Mouse (Mus musculus): ENCODE data around the gene Fhdc1.

The Fhdc1 gene

DNA sequence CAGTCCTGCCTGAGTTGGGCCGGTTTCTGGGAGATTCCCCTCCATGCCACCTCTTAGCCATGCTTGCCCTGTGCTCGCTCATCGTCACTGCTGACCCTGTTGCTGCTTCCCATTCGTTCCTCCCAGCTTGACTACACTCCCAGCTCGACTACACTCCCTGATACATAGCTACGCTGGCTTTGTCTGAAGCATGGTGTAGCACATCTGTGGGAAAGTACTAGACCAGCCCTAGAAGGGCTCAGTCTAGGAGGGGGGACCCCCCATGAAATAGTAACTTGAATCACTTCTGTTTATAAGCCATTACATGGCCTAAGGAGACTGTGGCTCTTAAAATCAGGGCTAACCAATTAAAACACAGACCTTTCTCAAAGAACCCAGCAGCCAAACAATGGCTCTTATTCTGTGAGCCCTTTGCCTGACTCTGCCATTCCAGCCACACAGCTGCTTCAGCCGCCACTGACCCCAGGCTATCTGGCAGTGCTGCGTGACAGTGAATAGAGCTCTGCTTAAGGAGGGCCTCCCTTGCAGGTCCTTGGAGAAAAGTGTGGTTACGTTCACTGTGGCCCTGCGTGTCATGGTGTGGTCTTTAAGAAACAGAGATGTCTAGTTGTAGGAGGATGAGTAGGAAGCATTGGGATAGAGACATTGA is 47.3 kb downstream of the Fhdc1 start:
- DNase-seq (ENCODE audit: low spot score in 2 of 2) = no peak

- no peak for DNase-seq (ENCODE audit: low spot score in 2 of 2)
Measured at GRCm38 (mm10) chr3:84431257-84431656, 49.0 kb downstream of the Fhdc1 start.

DNA sequence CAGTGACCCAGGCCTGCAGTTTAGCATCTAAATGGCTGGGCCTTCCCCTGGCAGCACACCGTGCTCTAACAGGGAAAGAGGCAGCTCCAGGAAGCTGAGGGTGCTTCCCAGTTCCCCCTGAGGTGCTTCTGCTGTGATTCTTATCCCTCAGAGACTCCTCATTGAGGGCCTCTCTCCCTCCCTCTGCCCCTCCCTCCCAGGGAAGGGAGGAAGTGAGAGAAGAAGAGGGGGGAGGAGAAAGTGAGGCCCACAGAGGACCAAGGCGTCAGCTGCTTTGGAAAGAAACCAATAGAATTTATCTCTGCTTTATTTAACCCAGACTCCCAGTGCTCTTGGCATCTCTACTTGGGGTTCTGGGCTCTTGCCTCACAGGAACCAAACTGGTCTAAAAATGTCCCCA is 50.1 kb downstream of the Fhdc1 start:
- DNase-seq (ENCODE audit: low spot score in 2 of 2) = no peak

GRCm38 (mm10) chr3:84428994-84429725 is 51.1 kb downstream of the Fhdc1 start:
- DNase-seq (ENCODE audit: low spot score in 2 of 2) = no peak

DNA sequence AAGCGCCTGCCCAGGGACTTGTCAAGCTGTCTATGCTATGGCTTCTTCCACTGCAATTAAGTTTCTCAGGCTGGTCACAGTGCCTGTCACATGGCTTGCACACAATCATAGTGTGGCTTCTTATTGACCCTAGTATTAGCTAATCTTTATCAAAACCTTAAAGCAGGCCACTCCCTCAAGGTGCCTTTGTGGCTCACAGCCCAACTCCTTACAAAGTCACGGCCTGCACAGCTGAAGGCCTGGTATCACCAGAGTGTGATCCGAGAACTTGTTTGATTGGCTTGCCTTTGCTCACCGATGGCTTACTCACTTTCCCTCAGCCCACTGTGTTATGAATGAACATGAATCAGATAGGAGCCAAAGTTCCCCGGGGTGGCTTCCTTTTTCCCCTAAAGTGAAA is 52.5 kb downstream of the Fhdc1 start:
- DNase-seq (ENCODE audit: low spot score in 2 of 2) = no peak

- no peak for DNase-seq (ENCODE audit: low spot score in 2 of 2)
Measured at GRCm38 (mm10) chr3:84422340-84422739, 57.9 kb downstream of the Fhdc1 start.

GRCm38 (mm10) chr3:84413868-84414267 is 66.4 kb downstream of the Fhdc1 start:
- DNase-seq (ENCODE audit: low spot score in 2 of 2) = no peak

GRCm38 (mm10) chr3:84412920-84413319 is 67.3 kb downstream of the Fhdc1 start:
- no peak for DNase-seq (ENCODE audit: low spot score in 2 of 2)

- DNase-seq (ENCODE audit: low spot score in 2 of 2) = no peak
Measured at GRCm38 (mm10) chr3:84409474-84409862, 70.8 kb downstream of the Fhdc1 start.

DNA sequence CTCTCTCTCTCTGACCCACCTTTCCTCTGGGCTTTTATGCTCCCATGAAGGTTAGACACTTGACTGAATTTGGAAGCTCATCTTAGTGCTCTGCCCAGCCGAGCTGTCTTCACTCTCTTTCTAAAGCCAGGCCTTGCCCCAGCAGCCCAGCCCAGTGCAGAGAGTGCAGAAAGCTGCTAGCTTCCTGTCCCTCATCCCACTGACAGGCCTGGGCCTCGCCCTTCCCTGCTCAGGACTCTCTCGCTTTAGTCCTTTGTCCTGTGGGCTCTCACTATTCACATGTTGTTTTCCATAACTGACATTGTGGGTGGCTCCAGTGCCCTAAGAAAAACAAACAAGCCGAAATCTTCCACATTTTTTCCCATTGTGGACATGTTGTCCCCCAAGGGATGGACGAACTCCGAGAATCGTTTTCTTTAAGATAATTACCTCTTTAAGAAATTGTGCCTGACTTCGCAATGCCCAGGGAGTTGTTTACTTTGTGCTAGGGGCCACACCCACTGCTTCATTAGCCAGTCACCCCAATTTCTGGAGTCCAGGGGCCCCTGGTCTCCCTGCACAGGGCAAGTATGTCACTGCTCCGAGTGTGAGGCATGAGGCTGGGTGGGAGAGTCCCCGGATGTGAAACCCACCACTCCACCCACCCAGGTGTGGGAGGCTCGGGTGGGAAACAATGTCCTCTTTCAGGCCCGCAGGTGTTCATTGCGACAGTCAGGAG is 71.3 kb downstream of the Fhdc1 start:
- DNase-seq (ENCODE audit: low spot score in 2 of 2) = no peak

DNA sequence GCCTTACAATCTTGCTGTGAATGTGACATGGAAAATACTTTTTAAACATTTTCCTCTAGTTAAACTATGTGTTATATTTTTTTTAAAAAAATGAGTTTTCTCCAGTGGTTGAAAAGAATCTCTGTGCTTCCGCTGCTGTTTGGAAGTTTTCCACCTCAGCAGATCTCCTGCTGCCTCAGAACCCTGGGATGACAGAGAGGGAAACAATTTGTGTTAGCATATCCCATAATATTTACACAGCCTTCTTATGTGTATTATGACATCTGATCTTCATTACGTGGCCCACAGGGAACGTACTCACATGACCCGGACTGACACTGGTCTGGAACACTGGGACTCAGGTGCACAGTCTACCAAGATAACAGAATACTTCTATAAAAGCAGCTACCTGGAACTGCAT is 74.7 kb downstream of the Fhdc1 start:
- DNase-seq (ENCODE audit: low spot score in 2 of 2) = no peak

- no peak for DNase-seq (ENCODE audit: low spot score in 2 of 2)
Measured at GRCm38 (mm10) chr3:84403389-84403788, 76.8 kb downstream of the Fhdc1 start.

DNA sequence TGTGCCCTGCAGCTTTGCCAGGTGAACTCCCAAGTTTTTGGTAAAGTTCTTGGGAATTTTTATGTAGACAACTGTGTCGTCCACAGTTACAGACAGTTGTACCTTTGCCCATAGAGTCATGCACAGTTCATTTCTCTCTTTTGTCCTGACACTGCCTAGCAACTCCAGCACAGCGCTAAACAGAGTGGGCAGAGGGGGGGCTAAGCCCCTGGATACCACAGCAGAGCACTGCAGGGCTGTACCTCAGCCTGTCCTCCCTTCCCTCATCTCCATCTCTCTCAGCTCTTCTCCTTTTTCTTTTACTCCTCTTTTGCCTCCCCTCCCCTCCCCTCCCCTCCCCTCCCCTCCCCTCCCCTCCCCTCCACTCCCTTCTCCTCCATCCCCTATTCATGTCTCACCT is 77.5 kb downstream of the Fhdc1 start:
- DNase-seq (ENCODE audit: low spot score in 2 of 2) = no peak

DNA sequence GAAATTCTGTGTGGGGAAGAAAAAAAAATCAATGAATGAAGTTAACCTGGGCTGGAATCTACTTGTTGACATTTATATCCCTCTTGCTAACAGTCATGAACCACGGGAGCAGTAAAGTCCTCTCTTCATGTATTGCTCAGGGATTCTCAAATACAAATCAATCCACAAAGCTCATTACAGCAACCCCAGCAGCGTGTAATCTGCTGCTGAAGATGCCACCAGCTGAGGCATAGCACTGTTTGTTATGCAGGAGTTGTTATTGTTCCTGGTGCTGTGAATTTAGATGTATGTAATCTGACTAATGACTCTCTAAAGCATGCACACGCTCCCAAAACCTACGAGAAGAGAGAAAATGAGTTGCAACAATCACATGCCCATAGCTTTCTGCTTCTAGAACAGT is 82.3 kb downstream of the Fhdc1 start:
- DNase-seq (ENCODE audit: low spot score in 2 of 2) = no peak

GRCm38 (mm10) chr3:84396240-84396639 is 84.0 kb downstream of the Fhdc1 start:
- DNase-seq (ENCODE audit: low spot score in 2 of 2) = no peak

DNA sequence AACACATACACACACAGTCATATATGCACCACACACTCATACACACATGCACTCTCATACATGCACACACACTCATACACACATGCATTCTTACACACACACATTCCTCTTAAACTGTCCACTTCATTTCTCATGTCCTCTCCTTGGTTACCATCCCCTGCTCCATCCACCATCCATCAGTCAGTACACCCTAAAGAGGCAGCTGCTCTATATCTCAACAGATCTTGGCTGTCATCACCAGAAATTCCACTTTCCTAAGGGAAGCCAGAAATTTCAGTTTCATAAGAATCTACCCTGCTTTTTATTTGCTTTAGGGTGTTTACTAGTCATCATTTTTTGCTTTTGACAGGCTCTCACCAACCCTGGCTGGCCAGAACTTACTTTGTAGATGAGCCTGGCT is 84.4 kb downstream of the Fhdc1 start:
- DNase-seq (ENCODE audit: low spot score in 2 of 2) = no peak

GRCm38 (mm10) chr3:84394841-84395447 is 85.3 kb downstream of the Fhdc1 start:
- no peak for DNase-seq (ENCODE audit: low spot score in 2 of 2)

All from urinary bladder, postnatal 4 days (tissue).